10 mouse cellular contexts compared by ENCODE assay signal in the genomic region with DNA sequence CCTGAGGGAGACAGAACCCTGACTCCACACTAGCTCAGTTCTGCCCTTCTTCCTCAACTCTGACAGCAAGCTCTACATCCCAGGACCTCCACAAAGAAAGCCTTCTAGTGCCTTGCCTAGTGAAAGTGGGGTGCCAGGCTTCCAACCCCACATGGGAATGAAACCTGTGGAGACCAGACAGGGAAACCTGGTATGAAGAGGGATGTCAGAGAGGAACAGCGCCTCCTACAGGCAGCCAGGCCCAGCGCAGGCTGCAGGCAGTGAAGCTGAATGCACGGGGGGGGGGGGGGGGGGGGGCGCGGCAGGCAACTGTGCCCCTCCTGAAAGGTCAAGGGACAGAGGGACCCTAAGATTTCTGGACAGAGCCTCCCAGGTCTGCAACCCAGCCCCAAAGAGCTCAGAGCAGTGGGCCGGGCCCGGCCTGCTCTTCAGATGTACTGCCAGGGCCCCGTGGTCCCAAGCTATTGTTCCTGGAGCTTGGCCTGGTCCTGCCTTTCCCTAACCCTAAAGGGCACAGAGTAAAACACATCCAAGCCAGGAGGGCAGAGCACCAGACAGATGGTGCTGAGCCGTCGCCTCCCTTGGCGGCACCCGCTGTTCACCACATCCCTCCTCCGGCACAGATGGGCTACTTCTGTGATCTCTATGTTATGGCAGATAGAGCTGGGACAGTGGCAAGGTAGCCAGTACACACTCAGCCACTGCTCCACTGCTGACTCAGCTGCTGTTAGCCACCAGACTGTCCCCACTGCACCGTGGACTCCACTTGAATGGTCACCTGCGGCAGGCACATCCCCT. TPM values are rescaled to one million over a fixed set of nuclear protein-coding genes. Genes with fewer than 3 reads are reported as not detected.
A peak's percentile ranks its signal among the peaks of the same experiment; 100 is the strongest.
DNase-seq lines count a peak whose midpoint lies in the region; TF ChIP-seq lines count a peak whose summit lies in the region.
"Had no signal": no experiment of that assay in that cellular context is flagged by ENCODE, and none has a peak within 500 bp of the region (broad histone marks: within the 10 kb centered on the region; RNA-seq: fewer than 3 reads in every experiment).

No protein-coding gene starts in this region.

- no peak for TF ChIP-seq POLR2A in kidney, adult 2 months (IDR thresholded peaks at IDR 0.05; ENCODE audit: low read depth, low read length)
- no peak for TF ChIP-seq POLR2A in CH12.LX (IDR thresholded peaks at IDR 0.05; ENCODE audit: low read depth, low read length)

- H3K4me2 ChIP-seq in CH12.LX (ENCODE audit: insufficient read depth, low read depth, poor library complexity, severe bottlenecking) = no peak overlapping the region

- WGBS in kidney, adult 2 months = 74% methylated on average over 13 of the region's 15 CpGs
- 75% methylated on average over 12 of the region's 15 CpGs for WGBS in limb, embryonic 10.5 days

- no peak; the same call in 1 of the 2 replicates for TF ChIP-seq RAD21 in CH12.LX (IDR thresholded peaks at IDR 0.05; ENCODE audit: low read depth, low read length)

- TF ChIP-seq EP300 in CH12.LX (IDR thresholded peaks at IDR 0.05; ENCODE audit: low read length) = no peak

- no peak overlapping the region for H3K4me3 ChIP-seq in kidney, adult 2 months (ENCODE audit: insufficient read depth, low read depth, low read length)
- no peak overlapping the region for H3K4me3 ChIP-seq in CH12.LX (replicated peaks in 1 of 3; ENCODE audit: low read depth in 2 of 3, low read length in 2 of 3, poor library complexity in 1 of 3)
- no peak overlapping the region for H3K4me3 ChIP-seq in limb, embryonic 10.5 days
- H3K4me3 ChIP-seq: neural tube, embryonic 13.5 days had no signal

- H3K9ac ChIP-seq in CH12.LX (ENCODE audit: insufficient read depth, low read depth) = no peak overlapping the region

- DNase-seq in kidney, adult 2 months = no peak
- no peak for DNase-seq in kidney, adult 8-10 months
- no peak for DNase-seq in CH12.LX (ENCODE audit: extremely low read depth)
- DNase-seq in c-Kit-positive CD71-positive TER-119-positive erythroid progenitor cells, embryonic 14.5 days (ENCODE audit: low spot score) = peak; percentile 26
- peak; percentile 65 for DNase-seq in limb, embryonic 10.5 days (ENCODE audit: low spot score)
- DNase-seq in thymus, postnatal 4 days = peak; percentile 81
- DNase-seq in Muller cell, postnatal 12 days (ENCODE audit: inconsistent ontology term) = no peak
- no peak for DNase-seq in gastrocnemius, postnatal 36 days

- dilution Hi-C loops in CH12.LX (cut with MboI; ENCODE audit: extremely low pct_ligation_motif_present, extremely low pct_unique_long_range_greater_than_20kb, low sequenced_read_pairs) = no loop called here

- no peaks in the 10 kb centered on the region; the same call in 1 of the 2 replicates for H3K27me3 ChIP-seq in kidney, adult 2 months (replicated peaks; ENCODE audit: control insufficient read depth, insufficient read depth, low read length)
- H3K27me3 ChIP-seq in CH12.LX (replicated peaks) = peaks cover 85% of the 10 kb centered on the region
- H3K27me3 ChIP-seq in limb, embryonic 10.5 days (ENCODE audit: low read depth, poor library complexity, severe bottlenecking) = peaks cover 51% of the 10 kb centered on the region

- TF ChIP-seq CTCF in kidney, adult 2 months (conservative IDR thresholded peaks at IDR 0.05; ENCODE audit: insufficient read depth, insufficient read length, low read depth, low read length) = peak; percentile 44
- peak; percentile 8 to 56; a peak in 2 of 4 replicates for TF ChIP-seq CTCF in CH12.LX (conservative IDR thresholded peaks at IDR 0.05 in 1 of 2, IDR thresholded peaks at IDR 0.05 in 1 of 2; ENCODE audit: low read depth in 2 of 2, low read length in 2 of 2)

- intact Hi-C loops in gastrocnemius, postnatal 36 days (cut with DNase I) = no loop called here

- no peaks in the 10 kb centered on the region for H3K79me2 ChIP-seq in CH12.LX (replicated peaks; ENCODE audit: control insufficient read depth, extremely low read depth, insufficient read depth, poor library complexity, severe bottlenecking)

- H3K4me1 ChIP-seq in kidney, adult 2 months (ENCODE audit: control insufficient read depth, insufficient read depth, low read length) = no peaks in the 10 kb centered on the region
- peaks cover 4 to 16% of the 10 kb centered on the region in 2 experiments; a peak in 3 of 4 replicates for H3K4me1 ChIP-seq in CH12.LX (ENCODE audit: control insufficient read depth in 1 of 2, insufficient read depth in 2 of 2)
- peaks cover 33% of the 10 kb centered on the region for H3K4me1 ChIP-seq in limb, embryonic 10.5 days

- no peaks in the 10 kb centered on the region for H3K36me3 ChIP-seq in kidney, adult 2 months (ENCODE audit: control insufficient read depth, insufficient read depth, low read length)
- no peaks in the 10 kb centered on the region for H3K36me3 ChIP-seq in CH12.LX (replicated peaks in 1 of 2; ENCODE audit: control insufficient read depth in 1 of 2, insufficient read depth in 1 of 2, low read length in 1 of 2)
- H3K36me3 ChIP-seq in limb, embryonic 10.5 days = no peaks in the 10 kb centered on the region
- H3K36me3 ChIP-seq: neural tube, embryonic 13.5 days had no signal

- in situ Hi-C loops in CH12.LX (cut with MboI; ENCODE audit: low pct_ligation_motif_present, low pct_unique_long_range_greater_than_20kb, low sequenced_read_pairs) = no loop called here

- H3K27ac ChIP-seq in kidney, adult 2 months (ENCODE audit: insufficient read depth, low read depth, low read length) = no peak overlapping the region
- no peak overlapping the region for H3K27ac ChIP-seq in CH12.LX (ENCODE audit: insufficient read depth, low read depth)
- H3K27ac ChIP-seq in limb, embryonic 10.5 days = no peak overlapping the region

- no peaks in the 10 kb centered on the region for H3K9me3 ChIP-seq in CH12.LX (replicated peaks; ENCODE audit: low read length)
- no peaks in the 10 kb centered on the region for H3K9me3 ChIP-seq in limb, embryonic 10.5 days (replicated peaks)
- H3K9me3 ChIP-seq: neural tube, embryonic 13.5 days had no signal

TF ChIP-seq in CH12.LX, 34 proteins besides CTCF, POLR2A, EP300 and RAD21:
- TF ChIP-seq MAFK (IDR thresholded peaks at IDR 0.05; ENCODE audit: insufficient replicate concordance, low read length) (no peak), ZKSCAN1 (IDR thresholded peaks at IDR 0.05; ENCODE audit: borderline replicate concordance, low read depth, low read length) (no peak), ZNF384 (IDR thresholded peaks at IDR 0.05; ENCODE audit: low read depth, low read length) (no peak), E2F4 (IDR thresholded peaks at IDR 0.05; ENCODE audit: insufficient replicate concordance, low read depth, low read length) (no peak), BHLHE40 (IDR thresholded peaks at IDR 0.05; ENCODE audit: low read depth, low read length) (no peak), MXI1 (IDR thresholded peaks at IDR 0.05; ENCODE audit: low read depth, low read length) (no peak), POLR2AphosphoS2 (IDR thresholded peaks at IDR 0.05; ENCODE audit: low read depth, low read length) (no peak), ELF1 (IDR thresholded peaks at IDR 0.05; ENCODE audit: low read depth, low read length) (no peak), USF2 (conservative IDR thresholded peaks at IDR 0.05; ENCODE audit: low read depth, low read length) (no peak), MEF2A (IDR thresholded peaks at IDR 0.05; ENCODE audit: borderline replicate concordance, low read depth, low read length) (no peak), CHD1 (IDR thresholded peaks at IDR 0.05; ENCODE audit: low read depth, low read length) (no peak), MAX (IDR thresholded peaks at IDR 0.05; ENCODE audit: low read length) (no peak), KAT2A (IDR thresholded peaks at IDR 0.05; ENCODE audit: insufficient replicate concordance, low read length) (no peak), HCFC1 (IDR thresholded peaks at IDR 0.05; ENCODE audit: low read depth, low read length) (no peak)

RNA-seq across cellular contexts. Expression of gene Qrfp, which starts 13.8 kb away (rescaled TPM):
- polyA plus RNA-seq in kidney, adult 2 months (2012; rRNA removed) = 0.05 and 0.11 TPM in 2 replicates
- total RNA-seq in CH12.LX (2012; rRNA removed) (not detected in 2 replicates), CH12.LX (2014; rRNA removed) (not detected in 2 replicates)
- not detected in 2 replicates for polyA plus RNA-seq in CH12.LX (2012; ENCODE audit: insufficient read length, low read depth)
- polyA plus RNA-seq in limb, embryonic 10.5 days (2016; fragmentation: Nextera tagmentation; extraction: Ambion mirVana) = 0.06 and 0.23 TPM in 2 replicates
- not detected for total RNA-seq in gastrocnemius, postnatal 36 days (2021)
- total RNA-seq: layer of hippocampus, adult 18-20 months had no signal

RNA-seq across cellular contexts. Expression of gene Fibcd1, which starts 21.7 kb away (rescaled TPM):
- 0.03 and 0.05 TPM in 2 replicates for polyA plus RNA-seq in kidney, adult 2 months (2012; rRNA removed)
- total RNA-seq in CH12.LX (2012; rRNA removed) (0.04 TPM in 2 replicates), CH12.LX (2014; rRNA removed) (0.04 and 0.15 TPM in 2 replicates)
- 0.09 and 0.10 TPM in 2 replicates for polyA plus RNA-seq in CH12.LX (2012; ENCODE audit: insufficient read length, low read depth)
- 0.04 and 0.13 TPM in 2 replicates for polyA plus RNA-seq in limb, embryonic 10.5 days (2016; fragmentation: Nextera tagmentation; extraction: Ambion mirVana)
- total RNA-seq in gastrocnemius, postnatal 36 days (2021) = not detected

Comparison
In these comparisons a context has a peak if more than half of its experiments do, and no peak if none do; other contexts are left out.
1. DNase-seq: peak in c-Kit-positive CD71-positive TER-119-positive erythroid progenitor cells, embryonic 14.5 days (single experiment), limb, embryonic 10.5 days (single experiment) and thymus, postnatal 4 days (single experiment); none in kidney, adult 2 months (single experiment), kidney, adult 8-10 months (0 of 2), CH12.LX (single experiment), Muller cell, postnatal 12 days (single experiment) and gastrocnemius, postnatal 36 days (0 of 2).